Mouse (Mus musculus): ENCODE results near the gene Aldh1a1.
"Not testable (repeated sequence)": the region's sequence is repeated elsewhere in the genome, so short reads cannot be mapped to it uniquely, and the experiment has no call there.

Aldh1a1 gene

GRCm38 (mm10) chr19:20492491-20492890 lies at the start of gene Aldh1a1:
Gene Aldh1a1 (plus strand): TSS chr19:20492715.
- peak; percentile 15 for DNase-seq (ENCODE audit: low spot score)

- no peak for DNase-seq (ENCODE audit: low spot score)
Observed at GRCm38 (mm10) chr19:20447807-20448206, 44.7 kb upstream of the Aldh1a1 start.

GRCm38 (mm10) chr19:20449546-20449945 lies 43.0 kb upstream of the Aldh1a1 start:
- DNase-seq (ENCODE audit: low spot score) = no peak

- no peak for DNase-seq (ENCODE audit: low spot score)
Observed at GRCm38 (mm10) chr19:20451045-20451444, 41.5 kb upstream of the Aldh1a1 start.

GRCm38 (mm10) chr19:20484497-20484896 lies 8.0 kb upstream of the Aldh1a1 start:
- DNase-seq (ENCODE audit: low spot score) = peak; percentile 15

DNA sequence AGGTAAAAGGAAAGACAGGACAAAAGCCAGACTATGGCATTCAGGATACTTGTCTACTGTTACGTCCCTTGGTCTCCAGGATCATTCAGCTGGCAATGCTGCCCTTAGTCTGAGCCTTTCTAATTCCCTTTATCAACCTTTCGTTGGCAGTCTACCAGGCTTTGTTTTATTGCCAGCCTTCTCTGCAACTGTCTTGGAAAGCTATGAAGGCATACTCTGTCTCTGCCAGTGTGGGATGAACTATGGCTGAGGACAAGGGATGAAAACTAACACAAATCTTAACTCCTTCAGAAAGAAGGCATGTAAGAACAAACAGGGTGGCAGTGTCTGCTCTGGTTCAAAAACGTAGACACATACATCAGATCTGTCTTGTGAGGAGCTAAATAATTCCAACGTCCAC lies 565 bp upstream of the Aldh1a1 start:
- peak; percentile 7 for DNase-seq (ENCODE audit: low spot score)

DNA sequence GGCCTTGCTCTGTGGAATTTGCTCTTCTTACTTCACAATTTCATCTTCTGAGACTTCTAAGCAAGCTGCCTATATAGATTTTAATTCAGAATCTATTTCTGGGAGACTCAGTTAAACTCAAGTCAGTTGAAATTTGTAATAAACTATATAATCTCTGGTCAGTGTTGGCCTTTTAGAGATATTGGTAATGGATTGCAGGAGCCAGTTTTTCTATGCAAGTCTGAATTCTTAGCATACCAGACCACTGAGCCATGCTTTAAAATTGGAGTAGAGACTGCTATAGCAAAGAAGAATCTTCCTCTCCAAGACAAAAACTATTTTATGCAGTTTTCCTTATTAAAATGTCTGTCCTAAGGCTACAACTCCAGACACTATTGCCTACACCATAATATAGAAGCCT lies 4.0 kb downstream of the Aldh1a1 start:
- DNase-seq (ENCODE audit: low spot score) = no peak

GRCm38 (mm10) chr19:20505359-20505758 lies 12.8 kb downstream of the Aldh1a1 start:
- no peak for DNase-seq (ENCODE audit: low spot score)

GRCm38 (mm10) chr19:20506936-20507615 lies 14.6 kb downstream of the Aldh1a1 start:
- DNase-seq (ENCODE audit: low spot score) = no peak

DNA sequence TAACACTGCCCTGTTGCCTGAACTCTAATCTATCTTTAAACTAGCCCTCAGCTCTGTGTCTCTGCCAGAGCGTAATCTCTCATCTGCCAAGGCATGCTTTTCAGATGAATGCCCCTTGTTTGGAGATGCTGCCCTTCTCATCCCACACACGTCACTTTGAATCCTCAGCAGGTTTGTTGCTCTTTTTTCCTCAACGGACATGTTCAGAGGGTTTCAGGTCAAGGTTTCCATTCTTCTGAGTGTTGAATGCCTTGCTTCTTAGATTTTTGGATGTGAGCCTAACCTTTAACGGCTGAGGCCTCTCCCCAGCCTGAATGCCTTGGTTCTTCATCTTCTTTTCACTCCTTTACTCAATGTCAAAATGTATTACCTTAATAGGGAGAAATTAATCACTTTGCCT lies 16.1 kb downstream of the Aldh1a1 start:
- DNase-seq (ENCODE audit: low spot score) = no peak

GRCm38 (mm10) chr19:20511971-20512370 lies 19.5 kb downstream of the Aldh1a1 start:
- no peak for DNase-seq (ENCODE audit: low spot score)

DNA sequence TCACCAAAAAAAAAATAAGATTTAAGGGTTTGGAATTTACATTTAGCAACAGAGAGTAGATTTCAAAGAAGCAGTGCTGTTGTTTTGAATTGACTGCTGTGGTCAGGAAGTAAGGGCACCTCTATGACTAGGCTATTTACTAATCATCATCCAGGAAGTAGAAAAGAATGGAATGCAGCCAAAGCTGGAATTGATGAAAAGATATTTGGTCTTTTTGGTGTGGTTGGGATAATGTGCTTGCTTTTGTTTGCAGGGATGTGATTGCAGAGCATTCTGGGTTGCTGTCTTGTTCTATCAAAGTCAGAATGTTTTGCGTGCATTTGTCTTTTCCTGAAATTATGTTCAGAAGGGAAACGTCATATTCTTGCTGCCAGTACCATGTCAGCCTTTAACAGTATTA lies 20.7 kb downstream of the Aldh1a1 start:
- no peak for DNase-seq (ENCODE audit: low spot score)

- no peak for DNase-seq (ENCODE audit: low spot score)
Observed at GRCm38 (mm10) chr19:20513688-20514361, 21.3 kb downstream of the Aldh1a1 start.

GRCm38 (mm10) chr19:20516481-20516880 lies 24.0 kb downstream of the Aldh1a1 start:
- no peak for DNase-seq (ENCODE audit: low spot score)

DNA sequence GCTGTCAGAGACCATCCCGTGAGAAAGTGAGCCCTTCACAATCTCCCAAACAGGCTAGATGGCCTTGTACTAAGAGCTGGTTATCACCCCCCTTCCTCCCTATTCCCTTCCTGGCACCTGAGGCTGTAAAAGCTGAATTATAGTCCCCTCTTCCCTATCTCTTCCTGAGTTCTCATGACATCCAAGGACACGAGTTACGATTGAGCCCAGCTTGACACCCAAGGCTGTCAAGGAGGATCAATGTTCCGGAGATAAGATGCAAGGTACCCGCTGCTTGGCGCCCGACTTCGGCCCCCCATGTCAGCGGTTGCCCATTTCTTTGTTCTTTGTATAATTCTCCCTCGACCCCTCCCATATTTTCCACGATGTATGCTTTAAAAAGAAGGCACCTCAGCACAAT lies 36.6 kb downstream of the Aldh1a1 start:
- not testable (repeated sequence) for DNase-seq (ENCODE audit: low spot score)

GRCm38 (mm10) chr19:20529921-20530696 lies 37.6 kb downstream of the Aldh1a1 start:
- DNase-seq (ENCODE audit: low spot score) = no peak

- DNase-seq (ENCODE audit: low spot score) = no peak
Observed at GRCm38 (mm10) chr19:20536538-20536937, 44.0 kb downstream of the Aldh1a1 start.

DNA sequence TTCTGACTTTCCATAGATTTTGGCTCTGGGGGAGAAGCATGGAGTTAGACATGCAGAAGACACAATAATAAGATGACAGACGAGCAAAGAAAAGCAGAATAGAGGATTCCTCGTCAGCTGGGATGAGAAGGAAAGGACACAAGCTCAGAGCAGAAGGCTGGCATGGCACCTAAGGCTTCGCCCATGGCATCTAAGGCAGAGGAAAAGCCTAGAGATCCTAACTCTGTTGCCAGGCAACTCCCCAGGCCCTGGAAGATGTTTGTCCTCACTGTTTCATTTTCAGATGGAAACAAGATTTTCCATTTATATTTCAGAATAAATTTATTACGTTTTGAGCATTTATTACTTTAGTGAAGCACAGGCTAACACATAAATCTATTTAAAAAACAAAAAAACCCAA lies 48.5 kb downstream of the Aldh1a1 start:
- no peak for DNase-seq (ENCODE audit: low spot score)

DNA sequence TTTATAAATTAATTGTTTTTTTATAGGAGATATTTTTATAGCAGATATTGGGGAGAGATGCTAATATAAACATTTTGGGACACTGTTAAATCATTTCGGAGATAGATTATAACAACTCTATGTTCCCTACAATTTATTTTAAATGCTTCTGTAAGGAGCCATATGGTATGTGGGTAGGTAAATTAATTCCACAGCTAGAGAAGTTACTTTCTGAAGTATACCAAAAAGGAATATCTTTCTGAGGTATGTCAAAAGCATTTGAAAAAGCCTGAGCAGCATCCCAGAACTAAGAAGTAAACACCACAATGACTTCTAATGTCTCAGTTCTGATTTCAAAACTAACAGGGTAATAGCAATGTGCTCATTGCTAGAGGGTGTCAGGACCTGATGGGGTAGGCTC lies 49.4 kb downstream of the Aldh1a1 start:
- DNase-seq (ENCODE audit: low spot score) = no peak

- DNase-seq (ENCODE audit: low spot score) = no peak
Observed at GRCm38 (mm10) chr19:20543816-20544215, 51.3 kb downstream of the Aldh1a1 start.

- no peak for DNase-seq (ENCODE audit: low spot score)
Observed at GRCm38 (mm10) chr19:20544941-20545340, 52.4 kb downstream of the Aldh1a1 start.

GRCm38 (mm10) chr19:20547025-20547424 lies 54.5 kb downstream of the Aldh1a1 start:
- no peak for DNase-seq (ENCODE audit: low spot score)

- DNase-seq (ENCODE audit: low spot score) = no peak
Observed at GRCm38 (mm10) chr19:20549409-20549808, 56.9 kb downstream of the Aldh1a1 start.

Data from ovary, postnatal 36 days (tissue).